ENCODE assay signal across 10 mouse cellular contexts in genomic region chr2:168248856-168249245, GRCm38 (mm10). TPM values are rescaled to one million over a fixed set of nuclear protein-coding genes. Genes with fewer than 3 reads are reported as not detected.
DNase-seq lines count a peak whose midpoint lies in the region; ATAC-seq and TF ChIP-seq lines count a peak whose summit lies in the region.
"Had no signal": no experiment of that assay in that cellular context is flagged by ENCODE, and none has a peak within 500 bp of the region (broad histone marks: within the 10 kb centered on the region; RNA-seq: fewer than 3 reads in every experiment).

No protein-coding gene starts in this region.

- WGBS in embryonic facial prominence, embryonic 10.5 days = 20% methylated on average over 2 of the region's 2 CpGs

- H3K9me3 ChIP-seq in G1E (replicated peaks) = peaks cover under 1% of the 10 kb centered on the region; the same call in 1 of the 2 replicates
- no peaks in the 10 kb centered on the region for H3K9me3 ChIP-seq in embryonic facial prominence, embryonic 10.5 days

- no peak overlapping the region for H3K27ac ChIP-seq in embryonic facial prominence, embryonic 10.5 days (replicated peaks)
- H3K27ac ChIP-seq: macrophage had no signal

- H3K36me3 ChIP-seq in G1E (replicated peaks) = no peaks in the 10 kb centered on the region
- H3K36me3 ChIP-seq in embryonic facial prominence, embryonic 10.5 days (replicated peaks) = no peaks in the 10 kb centered on the region

- H3K4me1 ChIP-seq in G1E (ENCODE audit: insufficient read depth, low read depth, low read length) = no peaks in the 10 kb centered on the region; the same call in 1 of the 2 replicates
- peaks cover 13% of the 10 kb centered on the region for H3K4me1 ChIP-seq in embryonic facial prominence, embryonic 10.5 days

- H3K27me3 ChIP-seq in G1E (ENCODE audit: insufficient read depth, low read length) = peaks cover 10% of the 10 kb centered on the region
- peaks cover 4% of the 10 kb centered on the region; the same call in 1 of the 2 replicates for H3K27me3 ChIP-seq in embryonic facial prominence, embryonic 10.5 days (replicated peaks; ENCODE audit: low read depth, poor library complexity, severe bottlenecking)

- TF ChIP-seq CTCF in G1E (IDR thresholded peaks at IDR 0.05; ENCODE audit: low read depth, low read length) = 0 out of 2 replicates have a peak, but pooled peaks have one; percentile 14

- ATAC-seq in G1E (ENCODE audit: extremely low read depth, insufficient number of reproducible peaks, low FRiP score, poor library complexity, severe bottlenecking) = peak; percentile 30; the same call in 1 of the 2 replicates

- no peak overlapping the region for H3K4me3 ChIP-seq in G1E (ENCODE audit: low read depth, low read length)
- H3K4me3 ChIP-seq in embryonic facial prominence, embryonic 10.5 days = no peak overlapping the region
- H3K4me3 ChIP-seq: erythroblast, embryonic 14.5 days had no signal

- DNase-seq in layer of hippocampus, postnatal 14 days (ENCODE audit: low spot score in 2 of 2) = peak; percentile 29 to 40
- no peak for DNase-seq in layer of hippocampus, adult 9-10 months (ENCODE audit: low spot score)
- peak; percentile 25 for DNase-seq in G1E (ENCODE audit: low spot score)
- DNase-seq in embryonic facial prominence, embryonic 10.5 days (ENCODE audit: low spot score) = peak; percentile 57
- DNase-seq in naive thymus-derived CD4-positive, alpha-beta T cell, adult 2 months (ENCODE audit: low read depth) = peak; percentile 54
- DNase-seq in left cerebral cortex, adult 9 months (ENCODE audit: low spot score in 2 of 2) = no peak
- DNase-seq in spleen, postnatal 36 days (ENCODE audit: low spot score in 2 of 2) = no peak
- no peak for DNase-seq in ovary, postnatal 36 days (ENCODE audit: low spot score)

RNA-seq across cellular contexts. Expression of gene Mocs3, which starts 18.4 kb away (rescaled TPM):
- 10 to 100 TPM; 16.7 to 17.4 TPM for total RNA-seq in layer of hippocampus, postnatal 14 days (2021)
- total RNA-seq in G1E (2014; fragmentation: Nextera tagmentation) (4.9 and 10.5 TPM in 2 replicates), G1E (2017) (5.7 and 9.0 TPM in 2 replicates)
- polyA plus RNA-seq in G1E (2012) = 14.9 and 20.8 TPM in 2 replicates
- 6.4 and 6.6 TPM in 2 replicates for polyA plus RNA-seq in embryonic facial prominence, embryonic 10.5 days (2016; fragmentation: Nextera tagmentation; extraction: Ambion mirVana)

RNA-seq across cellular contexts. Expression of gene Dpm1, which starts 18.5 kb away (rescaled TPM):
- 10 to 100 TPM; 64.3 to 70.6 TPM for total RNA-seq in layer of hippocampus, postnatal 14 days (2021)
- total RNA-seq in G1E (2014; fragmentation: Nextera tagmentation) (56.8 and 88.5 TPM in 2 replicates), G1E (2017) (54.3 and 60.8 TPM in 2 replicates)
- polyA plus RNA-seq in G1E (2012) = 49.5 and 66.0 TPM in 2 replicates
- polyA plus RNA-seq in embryonic facial prominence, embryonic 10.5 days (2016; fragmentation: Nextera tagmentation; extraction: Ambion mirVana) = 71.5 and 72.5 TPM in 2 replicates

RNA-seq across cellular contexts. Expression of gene Gm20716, which starts 18.7 kb away (rescaled TPM):
- 10 to 100 TPM; 25.6 to 29.5 TPM for total RNA-seq in layer of hippocampus, postnatal 14 days (2021)
- total RNA-seq in G1E (2014; fragmentation: Nextera tagmentation) (45.3 and 45.8 TPM in 2 replicates), G1E (2017) (41.0 and 41.8 TPM in 2 replicates)
- 0.01 TPM in 1 of 2 replicates, not detected in the other for polyA plus RNA-seq in G1E (2012)
- polyA plus RNA-seq in embryonic facial prominence, embryonic 10.5 days (2016; fragmentation: Nextera tagmentation; extraction: Ambion mirVana) = 17.9 and 20.7 TPM in 2 replicates
- polyA plus RNA-seq: erythroblast, embryonic 14.5 days had no signal

RNA-seq across cellular contexts. Expression of gene Kcng1, which starts 32.7 kb away (rescaled TPM):
- total RNA-seq in layer of hippocampus, postnatal 14 days (2021) = 10 to 100 TPM; 33.0 to 41.3 TPM
- total RNA-seq in G1E (2014; fragmentation: Nextera tagmentation) = not detected in 2 replicates
- total RNA-seq in G1E (2017) = 0.06 and 0.11 TPM in 2 replicates
- not detected in 2 replicates for polyA plus RNA-seq in G1E (2012)
- 1.2 and 1.4 TPM in 2 replicates for polyA plus RNA-seq in embryonic facial prominence, embryonic 10.5 days (2016; fragmentation: Nextera tagmentation; extraction: Ambion mirVana)
- polyA plus RNA-seq: erythroblast, embryonic 14.5 days; macrophage had no signal

RNA-seq across cellular contexts. Expression of gene Adnp, which starts 41.9 kb away (rescaled TPM):
- 10 to 100 TPM; 99.3 to 99.9 TPM for total RNA-seq in layer of hippocampus, postnatal 14 days (2021)
- 76.2 and 90.8 TPM in 2 replicates for total RNA-seq in G1E (2014; fragmentation: Nextera tagmentation)
- 1.1 and 1.5 TPM in 2 replicates for total RNA-seq in G1E (2017)
- polyA plus RNA-seq in G1E (2012) = 45.6 and 49.8 TPM in 2 replicates
- polyA plus RNA-seq in embryonic facial prominence, embryonic 10.5 days (2016; fragmentation: Nextera tagmentation; extraction: Ambion mirVana) = 3.4 and 3.5 TPM in 2 replicates

Comparison
In these comparisons a context has a peak if more than half of its experiments do, and no peak if none do; other contexts are left out.
1. DNase-seq: peak in layer of hippocampus, postnatal 14 days (2 of 2), G1E (single experiment), embryonic facial prominence, embryonic 10.5 days (single experiment) and naive thymus-derived CD4-positive, alpha-beta T cell, adult 2 months (single experiment); none in layer of hippocampus, adult 9-10 months (single experiment), left cerebral cortex, adult 9 months (0 of 2), spleen, postnatal 36 days (0 of 2) and ovary, postnatal 36 days (single experiment).